Mouse (Mus musculus): ENCODE measurements at regions not wholly inside any gene's neighbourhood (a gene's known extent, or its start where the extent isn't known, plus 50 kb on each side); places are given as distances from the start of the nearest gene placed in this dataset.
A peak's percentile ranks its signal among the peaks of the same experiment; 100 is the strongest.

DNA sequence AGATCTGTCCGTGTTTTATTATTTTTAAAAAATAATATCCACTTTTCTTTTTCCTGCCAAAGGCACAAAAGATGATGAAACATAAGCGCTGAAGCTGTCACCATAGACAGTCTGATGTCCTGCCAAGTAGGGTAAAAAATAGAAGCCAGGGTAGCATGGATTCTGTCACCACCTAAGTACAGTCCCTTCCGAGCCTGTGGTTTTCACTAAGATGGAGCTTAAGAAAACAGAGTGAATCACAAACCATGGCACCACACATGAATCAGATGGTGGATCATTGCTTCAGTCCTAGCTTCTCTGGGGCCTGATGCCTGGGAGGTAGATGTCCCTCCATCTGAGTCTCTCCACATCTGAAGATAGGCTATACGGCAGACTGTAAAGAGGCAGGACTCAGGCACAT lies 55.9 kb upstream of the Fmod start:
- no peaks in the 10 kb centered on the region for H3K27me3 ChIP-seq (ENCODE audit: control insufficient read depth, insufficient read depth, low read length)
- no peaks in the 10 kb centered on the region for H3K79me2 ChIP-seq (ENCODE audit: control insufficient read depth, insufficient read depth, low read length)
- no peak overlapping the region for H3K27ac ChIP-seq (replicated peaks; ENCODE audit: insufficient read depth, low read depth, low read length)
- no peak overlapping the region for H3K9ac ChIP-seq (ENCODE audit: low read depth, low read length)
- DNase-seq (ENCODE audit: extremely low read depth, low read depth, low spot score): no peak
- H3K4me1 ChIP-seq (ENCODE audit: control insufficient read depth, insufficient read depth, low read length): no peaks in the 10 kb centered on the region
- WGBS: 88% methylated on average over 4 of the region's 4 CpGs
- no peak overlapping the region for H3K4me3 ChIP-seq (ENCODE audit: insufficient read depth, low read depth, low read length)
- H3K36me3 ChIP-seq (ENCODE audit: control insufficient read depth, insufficient read depth, low read length): no peaks in the 10 kb centered on the region
- no peak for TF ChIP-seq CTCF (IDR thresholded peaks at IDR 0.05; ENCODE audit: low read depth, low read length)
- no peak for TF ChIP-seq POLR2A (IDR thresholded peaks at IDR 0.05; ENCODE audit: extremely low read depth, insufficient read depth, low read length)

DNA sequence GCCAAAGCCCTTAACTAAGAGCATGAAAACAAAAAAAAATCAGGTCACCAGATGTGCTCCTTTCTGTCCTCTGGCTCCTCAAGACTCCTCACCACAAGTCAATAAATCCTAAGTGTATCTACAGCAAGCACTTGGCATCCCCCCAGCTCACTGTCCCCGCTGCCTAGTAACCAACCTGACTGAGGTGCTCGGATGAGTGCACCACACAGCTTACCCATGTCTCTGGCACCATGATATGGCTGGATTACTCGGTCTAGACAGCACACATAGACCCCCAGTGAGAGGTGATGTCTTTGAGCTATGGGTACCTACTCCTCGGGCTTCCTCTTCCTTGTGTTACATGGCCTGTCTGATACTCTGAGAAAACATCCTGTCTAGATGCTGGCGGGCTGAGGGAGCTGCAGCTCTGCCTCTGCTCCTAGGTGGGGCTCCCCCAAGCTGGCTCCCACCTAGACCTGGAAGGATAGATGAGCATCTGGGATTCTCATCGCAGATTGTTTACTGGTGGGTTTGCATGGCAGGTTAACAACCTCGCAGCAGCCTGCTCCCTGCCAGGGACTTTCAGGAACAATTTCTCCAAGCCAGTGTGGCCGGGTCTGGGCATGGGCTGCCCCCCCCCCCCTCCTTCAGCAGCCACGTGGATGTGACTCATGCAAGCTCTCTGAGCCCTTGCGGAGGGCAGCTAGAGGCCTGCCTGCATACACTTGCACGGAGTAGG lies 57.2 kb upstream of the Prelp start:
- Histone ChIP-seq H3K4me3 (ENCODE audit: insufficient read depth, low read depth, low read length) (no peak overlapping the region), H3K36me3 (ENCODE audit: control insufficient read depth, insufficient read depth, low read length) (no peaks in the 10 kb centered on the region), H3K9ac (ENCODE audit: low read depth, low read length) (no peak overlapping the region), H3K27me3 (ENCODE audit: control insufficient read depth, insufficient read depth, low read length) (no peaks in the 10 kb centered on the region), H3K4me1 (ENCODE audit: control insufficient read depth, insufficient read depth, low read length) (no peaks in the 10 kb centered on the region), H3K27ac (replicated peaks; ENCODE audit: insufficient read depth, low read depth, low read length) (0 out of 2 replicates have a peak overlapping the region, but pooled peaks have one; percentile 8), H3K79me2 (ENCODE audit: control insufficient read depth, insufficient read depth, low read length) (no peaks in the 10 kb centered on the region)
- no peak for DNase-seq (ENCODE audit: extremely low read depth, low read depth, low spot score)
- TF ChIP-seq POLR2A (IDR thresholded peaks at IDR 0.05; ENCODE audit: extremely low read depth, insufficient read depth, low read length) (no peak), CTCF (IDR thresholded peaks at IDR 0.05; ENCODE audit: low read depth, low read length) (no peak)
- 63% methylated on average over 11 of the region's 11 CpGs for whole genome bisulfite sequencing

- Histone ChIP-seq H3K27me3 (ENCODE audit: control insufficient read depth, insufficient read depth, low read length) (no peaks in the 10 kb centered on the region), H3K36me3 (ENCODE audit: control insufficient read depth, insufficient read depth, low read length) (no peaks in the 10 kb centered on the region), H3K27ac (replicated peaks; ENCODE audit: insufficient read depth, low read depth, low read length) (no peak overlapping the region), H3K4me1 (ENCODE audit: control insufficient read depth, insufficient read depth, low read length) (no peaks in the 10 kb centered on the region), H3K9ac (ENCODE audit: low read depth, low read length) (no peak overlapping the region), H3K4me3 (ENCODE audit: insufficient read depth, low read depth, low read length) (no peak overlapping the region), H3K79me2 (ENCODE audit: control insufficient read depth, insufficient read depth, low read length) (no peaks in the 10 kb centered on the region)
- WGBS: 90% methylated on average over 7 of the region's 7 CpGs
- TF ChIP-seq CTCF (IDR thresholded peaks at IDR 0.05; ENCODE audit: low read depth, low read length): no peak
- TF ChIP-seq POLR2A (IDR thresholded peaks at IDR 0.05; ENCODE audit: extremely low read depth, insufficient read depth, low read length): no peak
- no peak for DNase-seq (ENCODE audit: extremely low read depth, low read depth, low spot score)
Observed at GRCm38 (mm10) chr1:133977260-133977659, 56.0 kb upstream of the Prelp start.

DNA sequence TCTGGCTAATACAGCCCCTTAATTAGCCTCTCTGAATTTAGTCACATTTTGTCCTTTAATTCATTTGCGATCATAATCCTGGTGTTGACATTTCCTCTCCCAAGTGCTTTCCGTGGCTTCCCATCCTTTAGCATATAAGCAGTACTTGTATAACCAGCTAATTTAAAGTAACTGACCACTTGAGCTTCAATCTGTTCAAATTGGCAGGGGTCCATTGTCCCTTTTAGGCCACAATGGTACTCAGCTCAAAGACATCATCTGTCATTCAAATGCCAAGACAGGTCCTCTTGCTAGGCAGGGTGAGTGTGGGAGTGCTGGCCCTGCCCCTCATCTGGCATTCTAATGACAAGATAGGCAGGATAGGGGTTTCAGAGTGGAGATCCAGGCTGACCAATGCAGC lies 52.6 kb upstream of the Prelp start:
- WGBS: 92% methylated on average over 2 of the region's 2 CpGs
- no peak for TF ChIP-seq POLR2A (IDR thresholded peaks at IDR 0.05; ENCODE audit: extremely low read depth, insufficient read depth, low read length)
- no peak for TF ChIP-seq CTCF (IDR thresholded peaks at IDR 0.05; ENCODE audit: low read depth, low read length)
- no peaks in the 10 kb centered on the region for H3K27me3 ChIP-seq (ENCODE audit: control insufficient read depth, insufficient read depth, low read length)
- DNase-seq (ENCODE audit: extremely low read depth, low read depth, low spot score): no peak
- H3K36me3 ChIP-seq (ENCODE audit: control insufficient read depth, insufficient read depth, low read length): no peaks in the 10 kb centered on the region
- H3K4me3 ChIP-seq (ENCODE audit: insufficient read depth, low read depth, low read length): no peak overlapping the region
- H3K9ac ChIP-seq (ENCODE audit: low read depth, low read length): no peak overlapping the region
- H3K4me1 ChIP-seq (ENCODE audit: control insufficient read depth, insufficient read depth, low read length): no peaks in the 10 kb centered on the region
- no peaks in the 10 kb centered on the region for H3K79me2 ChIP-seq (ENCODE audit: control insufficient read depth, insufficient read depth, low read length)
- H3K27ac ChIP-seq (replicated peaks; ENCODE audit: insufficient read depth, low read depth, low read length): no peak overlapping the region

DNA sequence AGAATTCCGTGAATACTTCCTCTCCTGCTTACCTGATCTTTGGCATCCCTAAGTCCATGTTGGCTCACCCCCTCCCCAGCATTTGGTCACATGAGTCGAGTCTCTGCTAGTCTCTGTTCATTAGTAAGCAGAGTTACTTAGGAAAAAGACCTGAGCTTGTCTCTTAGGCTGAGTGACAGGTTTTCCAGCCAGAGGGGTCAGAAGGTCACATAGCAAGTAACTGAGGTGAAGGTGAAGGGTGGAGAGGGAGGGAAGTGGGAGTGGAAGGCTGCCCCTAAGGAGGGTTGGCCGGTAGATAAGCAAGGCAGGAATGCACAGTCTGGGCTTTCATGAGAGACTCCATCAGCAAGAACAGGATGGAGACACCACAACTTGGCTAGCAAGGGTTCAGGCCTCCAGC lies 50.1 kb upstream of the Prelp start:
- WGBS: 56% methylated on average over 3 of the region's 3 CpGs
- no peak for DNase-seq (ENCODE audit: extremely low read depth, low read depth, low spot score)
- no peaks in the 10 kb centered on the region for H3K36me3 ChIP-seq (ENCODE audit: control insufficient read depth, insufficient read depth, low read length)
- H3K4me3 ChIP-seq (ENCODE audit: insufficient read depth, low read depth, low read length): no peak overlapping the region
- TF ChIP-seq POLR2A (IDR thresholded peaks at IDR 0.05; ENCODE audit: extremely low read depth, insufficient read depth, low read length) (no peak), CTCF (IDR thresholded peaks at IDR 0.05; ENCODE audit: low read depth, low read length) (no peak)
- no peaks in the 10 kb centered on the region for H3K27me3 ChIP-seq (ENCODE audit: control insufficient read depth, insufficient read depth, low read length)
- no peaks in the 10 kb centered on the region; the same call in 1 of the 2 replicates for H3K4me1 ChIP-seq (ENCODE audit: control insufficient read depth, insufficient read depth, low read length)
- H3K9ac ChIP-seq (ENCODE audit: low read depth, low read length): no peak overlapping the region
- no peaks in the 10 kb centered on the region for H3K79me2 ChIP-seq (ENCODE audit: control insufficient read depth, insufficient read depth, low read length)
- no peak overlapping the region for H3K27ac ChIP-seq (replicated peaks; ENCODE audit: insufficient read depth, low read depth, low read length)

Measured in liver, adult 2 months (tissue).